Mouse (Mus musculus) MEL (cell line): ENCODE measurements around the gene Plcb1. TPM values are rescaled to one million over a fixed set of nuclear protein-coding genes. Genes with fewer than 3 reads are reported as not detected.

Experiments used
- DNase-seq: peaks from one replicate; pipeline ENCODE4 v3.0.0; 2011; ENCODE audit warnings: low read depth, low spot score
- H3K27ac ChIP-seq: 2 replicates; pipeline ENCODE4 v1.5.1; 2012; ENCODE audit warnings: low read depth, mild to moderate bottlenecking, control low read depth, low read length, moderate library complexity; ENCODE audit not compliant: control insufficient read depth
- H3K27me3 ChIP-seq, 2 experiments: fragments of 150-350 bp in 1 of 2; sonication (generic) in 1 of 2; 2 replicates each; pipeline ENCODE4 v1.6.1; 2012; ENCODE audit warnings: low read length in 2 of 2, mild to moderate bottlenecking in 2 of 2, improper control_type of control experiment in 1 of 2, moderate library complexity in 1 of 2; ENCODE audit not compliant: insufficient read depth in 2 of 2, control insufficient read depth in 1 of 2
- H3K36me3 ChIP-seq, 2 experiments: 2 replicates each; pipeline ENCODE4 v1.6.1; 2012 to 2014; ENCODE audit warnings: low read length in 2 of 2, improper control_type of control experiment in 1 of 2, inconsistent platforms in 1 of 2, mild to moderate bottlenecking in 1 of 2; ENCODE audit not compliant: insufficient read depth in 2 of 2, control insufficient read depth in 1 of 2
- H3K4me1 ChIP-seq, 2 experiments: fragments of 150-350 bp in 1 of 2; sonication (generic) in 1 of 2; 2 replicates each; pipeline ENCODE4 v1.6.1; 2012; ENCODE audit warnings: low read length in 2 of 2, improper control_type of control experiment in 1 of 2, mild to moderate bottlenecking in 1 of 2; ENCODE audit not compliant: insufficient read depth in 2 of 2, control insufficient read depth in 1 of 2
- H3K4me3 ChIP-seq, 2 experiments: fragments of 150-350 bp in 1 of 2; sonication (generic) in 1 of 2; 2 replicates each; pipeline ENCODE4 v1.5.1; 2012; ENCODE audit warnings: low read depth in 2 of 2, low read length in 2 of 2, mild to moderate bottlenecking in 2 of 2, moderate library complexity in 2 of 2, control low read depth in 1 of 2, improper control_type of control experiment in 1 of 2; ENCODE audit not compliant: control insufficient read depth in 1 of 2, insufficient read depth in 1 of 2
- H3K79me2 ChIP-seq: 2 replicates; pipeline ENCODE4 v1.6.1; 2012; ENCODE audit warnings: mild to moderate bottlenecking, low read length, moderate library complexity; ENCODE audit not compliant: control insufficient read depth, poor library complexity, insufficient read depth
- H3K9ac ChIP-seq: 2 replicates; pipeline ENCODE4 v1.6.1; 2012; ENCODE audit warnings: low read depth, mild to moderate bottlenecking, control low read depth, low read length, moderate library complexity; ENCODE audit not compliant: control insufficient read depth, poor library complexity, severe bottlenecking
- H3K9me3 ChIP-seq: fragments of 150-350 bp; sonication (generic); replicated peaks from 2 replicates; pipeline ENCODE4 v1.6.1; 2012; ENCODE audit warnings: mild to moderate bottlenecking, low read length, improper control_type of control experiment, moderate library complexity; ENCODE audit not compliant: insufficient read depth
- ELF1 ChIP-seq: IDR thresholded peaks from 2 replicates; pipeline ENCODE4 v1.6.1; 2014; ENCODE audit warnings: low read depth, mild to moderate bottlenecking, inconsistent platforms, low read length, improper control_type of control experiment, moderate library complexity
- KAT2A ChIP-seq: conservative IDR thresholded peaks from 2 replicates; pipeline ENCODE4 v1.6.1; 2012; ENCODE audit warnings: low read depth, low read length, improper control_type of control experiment, inconsistent platforms
- MAZ ChIP-seq: IDR thresholded peaks from 2 replicates; pipeline ENCODE4 v1.6.1; 2012; ENCODE audit warnings: low read depth, mild to moderate bottlenecking, inconsistent platforms, low read length, improper control_type of control experiment
- MYB ChIP-seq: IDR thresholded peaks from 2 replicates; pipeline ENCODE4 v1.6.1; 2011; ENCODE audit warnings: mild to moderate bottlenecking, low read depth, low read length, improper control_type of control experiment
- NRF1 ChIP-seq: IDR thresholded peaks from 2 replicates; pipeline ENCODE4 v1.6.1; 2014; ENCODE audit warnings: low read depth, mild to moderate bottlenecking, inconsistent platforms, low read length, improper control_type of control experiment, moderate library complexity; ENCODE audit not compliant: poor library complexity, insufficient read depth, severe bottlenecking
- POLR2A ChIP-seq, 2 experiments: IDR thresholded peaks; 2 replicates each; pipeline ENCODE4 v1.6.1; 2011 to 2012; ENCODE audit warnings: low read length in 2 of 2, mild to moderate bottlenecking in 2 of 2, control low read depth in 1 of 2, improper control_type of control experiment in 1 of 2, low read depth in 1 of 2, moderate library complexity in 1 of 2; ENCODE audit not compliant: control insufficient read depth in 1 of 2, insufficient read depth in 1 of 2, poor library complexity in 1 of 2
- POLR2AphosphoS2 ChIP-seq: IDR thresholded peaks from 2 replicates; pipeline ENCODE4 v1.6.1; 2011; ENCODE audit warnings: low read length, improper control_type of control experiment
- RAD21 ChIP-seq: IDR thresholded peaks from 2 replicates; pipeline ENCODE4 v1.6.1; 2011; ENCODE audit warnings: mild to moderate bottlenecking, low read depth, low read length, improper control_type of control experiment
- TBP ChIP-seq: IDR thresholded peaks from 2 replicates; pipeline ENCODE4 v1.8.0; 2011; ENCODE audit warnings: low read depth, low read length, improper control_type of control experiment
- TCF12 ChIP-seq: IDR thresholded peaks from 2 replicates; pipeline ENCODE4 v1.6.1; 2014; ENCODE audit warnings: low read depth, mild to moderate bottlenecking, inconsistent platforms, low read length, improper control_type of control experiment, moderate library complexity
- UBTF ChIP-seq: IDR thresholded peaks from 2 replicates; pipeline ENCODE4 v1.6.1; 2012; ENCODE audit warnings: low read depth, mild to moderate bottlenecking, inconsistent platforms, low read length, improper control_type of control experiment, moderate library complexity, borderline replicate concordance; ENCODE audit not compliant: insufficient read depth
- USF2 ChIP-seq, 2 experiments: IDR thresholded peaks; 2 replicates each; pipeline ENCODE4 v1.6.1; 2011 to 2012; ENCODE audit warnings: improper control_type of control experiment in 2 of 2, low read length in 2 of 2, borderline replicate concordance in 1 of 2, inconsistent platforms in 1 of 2, low read depth in 1 of 2, mild to moderate bottlenecking in 1 of 2; ENCODE audit not compliant: insufficient read depth in 1 of 2
- polyA plus RNA-seq, 2 experiments: library from polyadenylated mRNA; stranded (reverse) in 1 of 2; unstranded in 1 of 2; fragments of >175 nt in 1 of 2; fragments of >200 nt in 1 of 2; gene quantifications; 2 replicates each; pipeline versions ENCODE4 v1.2.1 to v1.2.4; 2012; ENCODE audit warnings: low replicate concordance in 2 of 2, low read depth in 1 of 2; ENCODE audit not compliant: insufficient read length in 2 of 2, insufficient read depth in 1 of 2, missing spikeins in 1 of 2
- total RNA-seq: library from RNA; depleted of rRNA; stranded (reverse); fragments of 300-350 nt; gene quantifications from 2 replicates; pipeline ENCODE4 v1.2.3, GENCODE M21; 2012

The Plcb1 gene
- total and polyA plus RNA-seq, 3 experiments, result not detected

- no peaks in the 10 kb centered on the region for H3K4me1 ChIP-seq
- H3K9me3 ChIP-seq, result no peaks in the 10 kb centered on the region
- H3K4me3 ChIP-seq, result no peak overlapping the region
- no peaks in the 10 kb centered on the region for H3K36me3 ChIP-seq
- H3K79me2 ChIP-seq, result no peaks in the 10 kb centered on the region
- no peak overlapping the region for H3K27ac ChIP-seq
- H3K9ac ChIP-seq, result no peak overlapping the region
- TF ChIP-seq USF2 (IDR thresholded peaks at IDR 0.05; ENCODE audit: borderline replicate concordance in 1 of 2, insufficient read depth in 1 of 2, low read depth in 1 of 2, low read length in 2 of 2) (no peak), NRF1 (no peak), MYB (no peak), TBP (no peak), UBTF (no peak), RAD21 (no peak), ELF1 (no peak)
- no peaks in the 10 kb centered on the region for H3K27me3 ChIP-seq
- no peak for DNase-seq
Observed at GRCm38 (mm10) chr2:134792926-134793325, 7.1 kb downstream of the Plcb1 start.

- H3K4me3 ChIP-seq, result no peak overlapping the region
- TF ChIP-seq NRF1 (no peak), MAZ (no peak), POLR2AphosphoS2 (no peak), POLR2A (IDR thresholded peaks at IDR 0.05; ENCODE audit: control insufficient read depth in 1 of 2, insufficient read depth in 1 of 2, low read depth in 1 of 2, low read length in 2 of 2, poor library complexity in 1 of 2) (no peak), TCF12 (no peak), USF2 (IDR thresholded peaks at IDR 0.05; ENCODE audit: borderline replicate concordance in 1 of 2, insufficient read depth in 1 of 2, low read depth in 1 of 2, low read length in 2 of 2) (no peak), KAT2A (no peak)
Observed at GRCm38 (mm10) chr2:134800226-134800625, 14.4 kb downstream of the Plcb1 start.

GRCm38 (mm10) chr2:134816383-134816782 is 30.5 kb downstream of the Plcb1 start:
- H3K79me2 ChIP-seq, result no peaks in the 10 kb centered on the region
- no peaks in the 10 kb centered on the region; a peak in 1 of 4 replicates for H3K27me3 ChIP-seq
- no peaks in the 10 kb centered on the region for H3K9me3 ChIP-seq
- no peak for TF ChIP-seq UBTF
- H3K27ac ChIP-seq, result no peak overlapping the region
- H3K36me3 ChIP-seq, result no peaks in the 10 kb centered on the region
- no peaks in the 10 kb centered on the region for H3K4me1 ChIP-seq
- no peak overlapping the region for H3K4me3 ChIP-seq
- no peak for DNase-seq
- H3K9ac ChIP-seq, result no peak overlapping the region

More at GRCm38 (mm10) chr2:134800226-134800625, 14.4 kb downstream of the Plcb1 start:
- Histone ChIP-seq H3K36me3 (no peaks in the 10 kb centered on the region), H3K4me1 (no peaks in the 10 kb centered on the region), H3K9ac (no peak overlapping the region), H3K79me2 (no peaks in the 10 kb centered on the region), H3K9me3 (no peaks in the 10 kb centered on the region), H3K27ac (no peak overlapping the region), H3K27me3 (no peaks in the 10 kb centered on the region)
- DNase-seq, result no peak
